Mouse (Mus musculus) liver, embryonic 14.5 days (tissue): ENCODE measurements around the gene Dus1l.
A peak's percentile ranks its signal among the peaks of the same experiment; 100 is the strongest.

Experiments
- CTCF ChIP-seq: IDR thresholded peaks from 2 replicates; pipeline ENCODE4 v1.5.1; 2016; ENCODE audit warnings: antibody characterized with exemption, low read depth, control low read depth
- EP300 ChIP-seq: IDR thresholded peaks from 2 replicates; pipeline ENCODE4 v1.6.1; 2016; ENCODE audit warnings: antibody characterized with exemption, low read depth

DNA sequence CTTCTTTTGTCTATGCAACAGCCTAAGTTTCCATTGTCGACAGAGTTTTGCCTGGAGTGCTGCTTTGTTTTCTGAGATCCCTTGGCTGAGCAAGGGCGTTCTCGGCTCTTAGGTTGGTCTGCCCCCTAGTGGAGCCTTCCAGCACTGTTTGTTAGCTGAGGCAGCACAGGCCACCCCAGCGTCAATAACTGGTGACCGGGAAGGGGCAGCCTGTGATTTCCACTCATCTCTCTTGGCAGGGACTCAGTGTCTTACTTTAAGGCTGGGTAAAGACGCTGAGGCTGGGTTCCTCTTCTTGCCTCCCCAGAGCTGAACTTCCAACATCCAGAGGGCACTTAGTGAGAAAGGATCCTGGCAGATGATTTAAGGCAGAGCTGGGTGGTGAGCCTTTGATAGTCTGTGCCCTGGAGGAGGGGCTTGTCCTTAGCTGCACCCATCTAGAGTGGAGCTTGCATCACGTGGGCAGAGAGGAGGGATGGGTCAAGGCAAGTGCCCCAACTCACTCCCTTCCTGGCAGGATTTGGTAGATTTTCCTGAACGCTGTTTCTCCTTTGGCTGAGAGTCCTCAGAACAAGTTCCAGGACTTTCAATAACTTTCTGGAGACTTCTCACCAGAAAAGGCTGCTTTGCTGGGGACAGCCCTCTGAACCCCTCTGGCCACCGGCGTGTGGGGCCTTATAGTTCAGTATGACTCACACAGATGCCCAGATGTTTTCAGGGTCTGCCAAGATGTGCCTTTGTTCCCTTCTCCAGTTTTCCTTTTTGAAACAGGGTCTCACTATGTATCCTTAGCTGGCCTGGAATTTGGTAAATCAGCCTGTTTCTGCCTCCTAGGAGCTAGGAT, 4.1 kb upstream of the Dus1l start:
- TF ChIP-seq CTCF (peak; percentile 94), EP300 (no peak)
